Mouse (Mus musculus) spleen, adult 2 months (tissue): ENCODE measurements around the gene Cd3d. TPM values are rescaled to one million over a fixed set of nuclear protein-coding genes. Genes with fewer than 3 reads are reported as not detected.

ENCODE experiments used
- DNase-seq, 2 experiments: peaks; one replicate each; pipeline versions ENCODE4 v3.0.0 to v3.0.0-alpha.2; 2012 to 2021; ENCODE audit warnings: low spot score in 2 of 2, low read depth in 1 of 2
- H3K27ac ChIP-seq: fragments of 200-500 bp; 2 replicates; pipeline ENCODE4 v1.5.1; 2012; ENCODE audit warnings: low read length, inconsistent platforms; ENCODE audit not compliant: insufficient read depth
- H3K27me3 ChIP-seq: fragments of 200-500 bp; 2 replicates; pipeline ENCODE4 v1.6.1; 2012; ENCODE audit warnings: mild to moderate bottlenecking, moderate library complexity, low read length, inconsistent platforms; ENCODE audit not compliant: control insufficient read depth, insufficient read depth
- H3K36me3 ChIP-seq: fragments of 200-500 bp; 2 replicates; pipeline ENCODE4 v1.6.1; 2012; ENCODE audit warnings: mild to moderate bottlenecking, low read length, inconsistent platforms; ENCODE audit not compliant: control insufficient read depth, insufficient read depth
- H3K4me1 ChIP-seq: fragments of 200-500 bp; 2 replicates; pipeline ENCODE4 v1.6.1; 2011; ENCODE audit warnings: inconsistent platforms; ENCODE audit not compliant: control insufficient read depth, insufficient read depth, insufficient read length
- H3K4me3 ChIP-seq: fragments of 200-500 bp; 2 replicates; pipeline ENCODE4 v1.5.1; 2011; ENCODE audit warnings: mild to moderate bottlenecking, inconsistent platforms; ENCODE audit not compliant: insufficient read depth, insufficient read length; ENCODE audit errors: extremely low read depth
- CTCF ChIP-seq: fragments of 200-500 bp; IDR thresholded peaks from 2 replicates; pipeline ENCODE4 v1.5.1; 2011; ENCODE audit warnings: mild to moderate bottlenecking, inconsistent platforms; ENCODE audit not compliant: insufficient read depth, insufficient read length, insufficient replicate concordance; ENCODE audit errors: extremely low read depth
- POLR2A ChIP-seq: fragments of 200-500 bp; IDR thresholded peaks from 2 replicates; pipeline ENCODE4 v1.6.1; 2011; ENCODE audit warnings: low read depth, low read length, inconsistent platforms
- WGBS: fragments of 180-500 bp; shearing (Covaris S2); methylation state at CpG from one replicate; pipeline ENCODE4 v1.1.7; 2018; 5-methylcytosine and 5-hydroxymethylcytosine counted together
- polyA plus RNA-seq: library from polyadenylated mRNA; depleted of rRNA; stranded (reverse); fragments of >200 nt; gene quantifications from 2 replicates; pipeline ENCODE4 v1.2.3, GENCODE M21; 2012

Cd3d gene
- polyA plus RNA-seq, 1 experiment = 24.0 TPM

GRCm38 (mm10) chr9:44999776-45000175 is 18.2 kb downstream of the Cd3d start:
- Histone ChIP-seq H3K4me3 (no peak overlapping the region), H3K27me3 (no peaks in the 10 kb centered on the region), H3K4me1 (no peaks in the 10 kb centered on the region; the same call in 1 of the 2 replicates), H3K36me3 (no peaks in the 10 kb centered on the region), H3K27ac (no peak overlapping the region)
- DNase-seq = no peak
- WGBS = 84% methylated on average over 5 of the region's 5 CpGs
- no peak for TF ChIP-seq POLR2A
- no peak for TF ChIP-seq CTCF

GRCm38 (mm10) chr9:45000249-45000648 is 18.7 kb downstream of the Cd3d start:
- Histone ChIP-seq H3K27ac (no peak overlapping the region), H3K36me3 (no peaks in the 10 kb centered on the region), H3K4me1 (no peaks in the 10 kb centered on the region; the same call in 1 of the 2 replicates), H3K4me3 (no peak overlapping the region), H3K27me3 (no peaks in the 10 kb centered on the region)
- TF ChIP-seq POLR2A = no peak
- TF ChIP-seq CTCF = no peak
- DNase-seq = no peak
- 81% methylated on average over 3 of the region's 3 CpGs for WGBS

- no peak overlapping the region for H3K27ac ChIP-seq
- H3K27me3 ChIP-seq = no peaks in the 10 kb centered on the region
- 65% methylated on average over 12 of the region's 12 CpGs for WGBS
- H3K4me3 ChIP-seq = no peak overlapping the region; the same call in 1 of the 2 replicates
- TF ChIP-seq CTCF (no peak), POLR2A (no peak)
- DNase-seq = no peak
- H3K4me1 ChIP-seq = no peaks in the 10 kb centered on the region
- no peaks in the 10 kb centered on the region for H3K36me3 ChIP-seq
Observed at GRCm38 (mm10) chr9:45007404-45007803, 25.8 kb downstream of the Cd3d start.

- no peak for TF ChIP-seq CTCF
- Histone ChIP-seq H3K4me1 (no peaks in the 10 kb centered on the region), H3K4me3 (peak overlapping the region; percentile 63), H3K27ac (peak overlapping the region; percentile 88), H3K36me3 (no peaks in the 10 kb centered on the region), H3K27me3 (no peaks in the 10 kb centered on the region)
- DNase-seq = no peak
- 66% methylated on average over 4 of the region's 4 CpGs for WGBS
Observed at GRCm38 (mm10) chr9:45008342-45008741, 26.8 kb downstream of the Cd3d start.

- H3K36me3 ChIP-seq = no peaks in the 10 kb centered on the region
- H3K27ac ChIP-seq = peak within 1 kb of the TSS; percentile 88
- H3K4me3 ChIP-seq = peak within 1 kb of the TSS; percentile 63
- no peaks in the 10 kb centered on the region for H3K4me1 ChIP-seq
- TF ChIP-seq CTCF = no peak
- no peak; the same call in 1 of the 2 replicates for TF ChIP-seq POLR2A
- DNase-seq = peak in 1 of 2 experiments; percentile 22
- WGBS = 70% methylated on average over 19 of the region's 19 CpGs
- no peaks in the 10 kb centered on the region for H3K27me3 ChIP-seq
Observed at GRCm38 (mm10) chr9:45009180-45010078, 27.8 kb downstream of the Cd3d start, which contains the start of gene Cd3e. Cd3e (minus strand) TSS chr9:45009627.

- Histone ChIP-seq H3K4me1 (no peaks in the 10 kb centered on the region), H3K36me3 (no peaks in the 10 kb centered on the region), H3K27me3 (no peaks in the 10 kb centered on the region), H3K27ac (0 out of 2 replicates have a peak overlapping the region, but pooled peaks have one; percentile 15), H3K4me3 (no peak overlapping the region)
- peak in 1 of 2 experiments; percentile 35 for DNase-seq
- 49% methylated on average over 4 of the region's 4 CpGs for WGBS
- TF ChIP-seq CTCF = no peak
- no peak for TF ChIP-seq POLR2A
Observed at GRCm38 (mm10) chr9:45010461-45010860, 28.9 kb downstream of the Cd3d start.

- DNase-seq = no peak
- no peak for TF ChIP-seq CTCF
- no peak for TF ChIP-seq POLR2A
- WGBS = 51% methylated on average over 6 of the region's 6 CpGs
- Histone ChIP-seq H3K4me1 (no peaks in the 10 kb centered on the region), H3K4me3 (no peak overlapping the region), H3K27me3 (no peaks in the 10 kb centered on the region), H3K36me3 (no peaks in the 10 kb centered on the region), H3K27ac (no peak overlapping the region)
Observed at GRCm38 (mm10) chr9:45011291-45011690, 29.7 kb downstream of the Cd3d start.
